Mouse (Mus musculus) CH12F3 (cell line): ENCODE data around the gene Cfap221.

ENCODE experiments used
- in situ Hi-C: fragments of 300-500 bp; cut with MboI; formaldehyde crosslinking; loops from 2 replicates; pipeline ENCODE4 v1.14.3; 2020; ENCODE audit warnings: low sequenced_read_pairs

Gene Cfap221

DNA sequence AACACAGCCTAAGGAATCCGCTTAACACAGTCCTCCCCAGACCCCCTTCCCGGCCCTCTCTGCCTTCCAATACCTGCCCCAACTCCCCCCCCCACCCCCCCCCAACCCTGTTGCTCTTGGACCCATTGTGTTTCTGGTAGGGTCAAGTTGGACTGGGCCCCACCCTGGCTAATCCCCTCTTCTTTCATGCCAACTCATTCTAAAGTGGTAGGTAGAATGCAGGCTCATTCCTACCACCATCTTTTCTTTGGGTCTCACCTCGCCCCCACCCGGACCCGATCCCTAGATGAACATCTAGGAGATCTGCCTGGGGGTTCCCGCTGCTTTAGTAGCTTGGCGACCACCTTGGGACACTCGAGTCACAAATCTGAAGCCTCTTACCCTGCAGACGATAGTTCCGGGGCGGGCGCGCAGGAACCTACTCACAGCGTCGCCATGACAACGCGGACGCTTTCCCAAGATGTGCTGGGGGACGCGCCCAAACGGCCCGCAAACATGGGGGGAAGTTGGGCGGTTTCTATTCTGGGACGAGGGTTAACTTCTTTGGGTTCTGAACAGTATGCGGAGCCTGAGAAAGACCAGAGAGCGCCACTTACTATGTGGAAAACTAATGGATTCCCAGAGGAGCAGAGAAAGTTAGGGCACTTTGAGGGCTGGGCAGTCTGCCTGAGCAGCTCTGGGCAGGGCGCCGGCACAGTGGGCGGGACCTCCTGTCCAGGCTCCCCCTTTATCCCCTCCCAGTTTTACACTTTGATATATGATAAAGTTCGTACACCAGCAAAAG lies at the start of gene Cfap221:
TSS of gene Cfap221 (minus strand) at position 437 of the 784 bp plus-strand sequence.
- in situ Hi-C loops = no loop called here

GRCm38 (mm10) chr1:120044584-120044983 lies 47.5 kb upstream of the Cfap221 start:
- in situ Hi-C loops = no loop called here

DNA sequence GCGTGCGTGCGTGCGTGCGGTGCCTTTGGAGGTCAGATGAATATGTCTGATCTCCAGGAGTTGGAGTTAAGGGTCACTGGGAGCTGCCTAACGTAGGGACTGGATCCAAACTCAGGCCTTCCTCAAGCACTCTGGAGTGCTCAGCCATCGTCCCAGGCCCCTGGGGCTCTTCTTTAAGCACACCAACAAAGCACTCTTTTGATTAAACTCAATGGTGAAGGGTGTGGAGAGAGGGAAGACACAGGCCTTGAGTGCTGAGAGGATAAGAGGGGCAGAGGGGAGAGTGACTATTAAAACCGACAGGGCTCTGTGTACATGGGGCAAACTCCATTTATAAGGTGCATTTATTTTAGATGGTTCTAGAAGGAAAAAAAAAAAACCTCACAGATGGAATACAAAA lies 45.4 kb upstream of the Cfap221 start:
- in situ Hi-C loops = no loop called here

GRCm38 (mm10) chr1:120038594-120038993 lies 41.6 kb upstream of the Cfap221 start:
- in situ Hi-C loops = no loop called here

GRCm38 (mm10) chr1:120037021-120037683 lies 40.1 kb upstream of the Cfap221 start:
- in situ Hi-C loops = no loop called here

- in situ Hi-C loops = no loop called here
Measured at GRCm38 (mm10) chr1:120035456-120036034, 38.5 kb upstream of the Cfap221 start.

DNA sequence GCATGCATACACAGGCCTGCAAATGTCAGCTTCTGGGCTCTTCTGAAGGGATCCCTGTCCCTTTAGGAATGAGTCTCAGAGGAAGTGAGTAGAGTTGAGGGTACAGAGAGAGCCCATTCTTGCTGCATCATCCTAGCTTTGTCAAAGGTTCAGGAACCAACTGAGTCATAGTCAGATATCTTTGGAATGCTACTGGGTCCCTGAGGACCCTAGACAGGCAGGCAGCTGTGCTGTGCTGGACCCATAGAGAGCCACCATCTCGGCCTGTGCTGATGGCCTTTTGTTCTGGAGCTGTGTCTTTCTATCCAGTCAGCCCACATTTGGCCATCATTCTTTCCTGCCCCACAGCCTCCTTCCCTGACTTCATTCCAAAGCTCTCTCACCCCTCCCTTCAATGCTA lies 37.8 kb upstream of the Cfap221 start:
- in situ Hi-C loops = no loop called here

- in situ Hi-C loops = no loop called here
Measured at GRCm38 (mm10) chr1:120033469-120033854, 36.4 kb upstream of the Cfap221 start.

- in situ Hi-C loops = no loop called here
Measured at GRCm38 (mm10) chr1:120032804-120033468, 35.9 kb upstream of the Cfap221 start.

- in situ Hi-C loops = no loop called here
Measured at GRCm38 (mm10) chr1:120030474-120030873, 33.4 kb upstream of the Cfap221 start.

DNA sequence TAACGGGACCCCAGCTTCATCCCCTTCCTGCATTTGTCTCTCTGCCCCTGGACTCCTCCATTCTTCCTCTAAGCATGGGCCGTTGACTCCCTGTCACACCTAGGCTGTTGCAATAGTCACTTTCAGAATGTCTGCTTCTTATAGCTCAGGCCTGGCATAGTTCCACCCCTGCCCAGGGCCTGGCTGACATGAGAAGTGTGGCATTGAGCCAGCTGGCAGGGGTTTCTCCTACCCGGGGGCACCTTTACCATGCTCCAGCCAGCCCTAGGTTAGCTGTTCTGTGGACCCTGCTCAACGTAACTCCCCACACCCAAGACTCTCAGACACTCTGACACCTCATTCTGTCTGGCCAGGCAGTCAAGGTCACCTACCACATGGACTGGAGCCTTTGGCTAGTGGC lies 30.7 kb upstream of the Cfap221 start:
- in situ Hi-C loops = loop anchor here (10.0 kb wide), 1 partner anchor 117 kb away; no protein-coding TSS in a partner anchor

- in situ Hi-C loops = loop anchor here (10.0 kb wide), 1 partner anchor 120 kb away; no protein-coding TSS in a partner anchor
Measured at GRCm38 (mm10) chr1:120025050-120025439, 28.0 kb upstream of the Cfap221 start.

DNA sequence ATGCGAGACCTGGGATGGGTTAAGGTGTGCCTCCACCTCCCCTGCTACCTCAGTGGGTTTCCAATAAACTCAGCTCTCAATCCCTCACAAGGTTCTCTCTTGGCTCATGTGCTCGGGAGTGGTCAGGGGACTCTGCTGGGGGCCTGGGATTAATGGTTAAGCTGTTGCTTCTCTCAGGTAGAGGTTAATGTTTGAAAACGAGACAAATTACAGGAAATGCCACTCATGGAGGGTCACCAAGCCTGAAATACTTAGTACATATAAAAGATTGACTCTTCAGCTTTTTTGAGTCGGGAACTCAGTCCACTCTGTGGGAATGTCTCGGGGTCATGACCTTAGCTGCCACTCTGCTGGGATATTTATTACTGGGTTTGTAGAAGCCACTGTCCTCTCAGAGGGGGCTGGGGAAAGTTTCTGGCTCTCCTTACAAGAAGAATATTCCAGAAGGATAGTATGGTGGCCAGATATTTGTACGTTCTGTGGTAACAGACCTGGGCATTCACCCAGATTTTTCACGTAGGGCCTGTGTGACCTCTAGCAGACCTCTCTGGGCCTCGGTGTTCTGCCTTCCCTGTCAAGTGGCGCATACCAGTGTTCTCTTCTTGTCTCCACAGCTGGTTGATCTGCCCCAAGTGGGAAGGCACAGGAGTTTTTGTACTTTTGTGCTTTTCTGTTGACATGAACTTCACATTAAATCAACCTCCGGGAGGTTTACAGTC lies 27.5 kb upstream of the Cfap221 start:
- in situ Hi-C loops = loop anchor here (10.0 kb wide), 1 partner anchor 120 kb away; no protein-coding TSS in a partner anchor

GRCm38 (mm10) chr1:120021951-120022350 lies 24.9 kb upstream of the Cfap221 start:
- in situ Hi-C loops = loop anchor here (10.0 kb wide), 1 partner anchor 123 kb away; no protein-coding TSS in a partner anchor

DNA sequence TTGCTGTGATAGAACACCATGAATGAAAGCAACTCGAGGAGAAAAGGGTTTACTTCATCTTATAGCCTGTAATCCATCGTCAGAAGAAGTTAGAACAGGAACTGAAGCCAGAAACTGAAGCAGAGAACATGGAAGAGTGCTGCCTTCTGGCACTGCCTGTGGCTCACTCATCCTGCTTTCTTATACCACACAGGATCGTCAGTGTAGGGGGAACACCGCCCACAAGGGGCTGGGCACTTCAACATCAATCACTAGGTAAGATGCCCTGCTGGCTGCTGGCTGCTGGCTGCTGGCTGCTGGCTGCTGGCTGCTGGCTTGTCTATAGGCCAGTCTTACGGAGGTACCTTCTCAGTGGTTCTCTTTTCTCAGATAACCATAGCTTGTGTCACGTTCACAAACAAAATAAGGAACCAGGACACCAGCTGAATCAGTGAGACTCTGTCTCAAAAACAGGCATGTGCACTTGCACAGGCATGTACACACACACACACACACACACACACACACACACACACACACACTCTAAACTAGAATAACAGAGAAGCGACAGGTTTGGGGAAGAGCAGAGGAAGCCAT lies 23.4 kb upstream of the Cfap221 start:
- in situ Hi-C loops = loop anchor here (10.0 kb wide), 1 partner anchor 124 kb away; no protein-coding TSS in a partner anchor

- in situ Hi-C loops = no loop called here
Measured at GRCm38 (mm10) chr1:120019428-120019827, 22.4 kb upstream of the Cfap221 start.

DNA sequence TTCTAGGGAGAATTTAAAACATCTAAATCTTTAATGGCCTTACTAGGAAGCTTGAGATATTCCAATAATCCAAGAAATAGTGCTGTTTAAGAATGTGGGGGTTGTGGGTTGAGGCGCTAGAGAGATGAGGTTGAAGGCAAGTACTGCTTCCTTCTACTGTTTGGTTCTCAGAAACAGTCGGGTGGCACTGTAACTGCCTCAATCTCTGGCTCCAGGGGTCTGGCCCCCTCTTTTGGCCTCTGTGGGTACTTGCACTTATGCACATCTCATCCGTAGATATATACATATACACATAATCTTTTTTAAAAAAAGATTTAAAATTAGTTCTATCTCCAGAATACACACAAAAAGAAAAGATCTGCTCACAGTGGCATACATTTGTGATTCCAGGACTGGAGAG lies 21.9 kb upstream of the Cfap221 start:
- in situ Hi-C loops = no loop called here

- in situ Hi-C loops = no loop called here
Measured at GRCm38 (mm10) chr1:120016240-120016639, 19.2 kb upstream of the Cfap221 start.

DNA sequence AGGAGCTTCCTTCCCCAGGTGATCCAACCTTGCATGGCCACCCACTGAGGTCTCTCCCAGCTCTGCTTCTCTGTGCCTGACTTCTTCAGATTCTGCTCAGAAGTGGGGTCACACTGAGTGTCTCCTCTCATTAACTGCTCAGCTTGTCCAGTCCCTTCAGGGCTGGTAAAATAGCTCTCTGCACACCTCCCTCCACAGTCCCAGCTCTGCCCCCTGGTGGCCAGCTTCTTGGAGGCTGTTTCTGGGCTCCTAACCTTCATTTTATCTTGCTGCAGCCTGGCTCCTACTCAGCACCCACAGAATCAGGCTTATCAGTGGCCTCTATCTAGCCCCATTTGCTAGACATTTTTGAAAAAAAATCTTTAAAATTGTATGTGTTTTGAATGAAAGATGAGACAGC lies 16.1 kb upstream of the Cfap221 start:
- in situ Hi-C loops = no loop called here

DNA sequence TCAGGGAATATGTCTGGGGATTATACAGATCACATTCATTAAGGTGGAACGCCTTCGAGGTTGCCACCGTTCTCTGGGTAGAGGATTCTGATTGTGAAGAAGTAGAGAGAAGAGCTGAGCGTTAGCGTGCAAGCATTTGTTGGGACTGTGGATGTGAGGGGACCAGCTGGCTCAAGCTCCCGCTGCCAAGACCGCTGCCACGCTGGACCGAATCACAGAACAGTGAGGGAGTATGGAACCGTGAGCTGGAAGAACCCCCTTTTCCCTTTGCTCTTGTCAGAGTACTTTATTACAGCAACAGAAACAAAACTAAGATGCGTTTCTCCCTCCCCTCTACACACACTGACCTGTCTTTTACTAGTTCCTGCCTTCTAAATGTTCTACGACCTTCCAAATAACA lies 15.6 kb upstream of the Cfap221 start:
- in situ Hi-C loops = no loop called here
